Mouse (Mus musculus): ENCODE results near the gene Pde4d. TPM values are rescaled to one million over a fixed set of nuclear protein-coding genes. Genes with fewer than 3 reads are reported as not detected.

Gene Pde4d
- polyA plus RNA-seq, 1 experiment from 2014 or later: 17.7 TPM

DNA sequence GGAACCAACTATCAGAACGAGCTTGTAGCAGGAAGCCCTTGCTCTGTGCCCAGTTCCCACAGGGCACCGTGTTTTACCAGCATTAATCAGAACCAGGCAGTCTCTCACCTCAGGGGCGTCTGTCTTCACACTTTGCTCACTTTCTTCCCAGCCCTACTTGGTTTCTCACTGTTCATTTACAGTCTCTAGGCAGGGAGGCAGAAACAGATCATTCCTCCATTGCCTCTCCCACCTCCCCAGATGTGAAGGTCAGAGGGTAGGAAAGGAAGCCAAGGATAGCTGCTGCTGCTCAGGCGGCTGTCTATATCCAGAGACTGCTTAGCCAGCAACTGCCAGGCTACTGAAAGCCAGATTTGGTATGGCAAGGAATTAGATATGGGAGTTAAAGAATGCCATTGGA is 1508.2 kb downstream of the Pde4d start:
- H3K36me3 ChIP-seq: peaks cover 6% of the 10 kb centered on the region
- no peak overlapping the region for H3K27ac ChIP-seq
- 29% methylated on average over 4 of the region's 4 CpGs for WGBS
- H3K9ac ChIP-seq: no peak overlapping the region
- H3K4me1 ChIP-seq: no peaks in the 10 kb centered on the region
- no peak overlapping the region for H3K4me2 ChIP-seq
- no peaks in the 10 kb centered on the region for H3K9me3 ChIP-seq
- no peak overlapping the region for H3K4me3 ChIP-seq
- ATAC-seq (ENCODE audit: insufficient number of reproducible peaks, low FRiP score, low TSS enrichment, low read depth): no peak
- no peaks in the 10 kb centered on the region for H3K27me3 ChIP-seq

DNA sequence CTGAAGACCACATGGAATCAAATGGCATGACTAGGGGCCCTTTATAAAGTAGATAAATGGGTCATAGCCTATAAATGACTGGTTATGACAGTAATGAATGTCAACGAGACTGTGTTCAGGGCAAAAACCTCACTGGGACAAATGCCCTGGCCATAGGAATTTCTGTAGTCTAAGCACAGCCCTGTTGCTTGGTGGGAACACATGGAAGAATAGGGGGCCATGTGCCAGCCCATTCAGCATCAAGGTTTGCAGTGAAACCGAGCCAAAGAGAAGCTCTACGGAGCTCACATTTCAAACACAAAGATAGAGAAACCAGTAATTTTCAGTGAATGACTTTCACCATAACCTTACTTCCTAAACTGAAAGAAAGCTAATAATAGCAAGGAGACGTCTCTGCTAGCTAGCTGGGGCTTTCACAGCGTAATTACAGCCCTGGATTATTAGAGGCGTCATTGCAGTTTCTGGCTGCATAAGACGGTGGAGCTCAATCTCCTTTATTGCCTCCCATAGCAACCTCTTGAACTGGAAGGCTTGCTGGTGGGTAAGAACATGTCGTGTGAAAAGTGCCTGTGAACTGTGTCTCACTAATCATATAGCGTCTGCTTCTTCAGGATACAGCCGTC is 1533.2 kb downstream of the Pde4d start:
- Histone ChIP-seq H3K36me3 (no peaks in the 10 kb centered on the region), H3K27me3 (no peaks in the 10 kb centered on the region), H3K9ac (no peak overlapping the region), H3K4me3 (no peak overlapping the region), H3K4me2 (no peak overlapping the region), H3K27ac (no peak overlapping the region), H3K9me3 (no peaks in the 10 kb centered on the region), H3K4me1 (peaks cover 8% of the 10 kb centered on the region; the same call in 1 of the 2 replicates)
- ATAC-seq (ENCODE audit: insufficient number of reproducible peaks, low FRiP score, low TSS enrichment, low read depth): no peak
- WGBS: 42% methylated on average over 10 of the region's 10 CpGs

DNA sequence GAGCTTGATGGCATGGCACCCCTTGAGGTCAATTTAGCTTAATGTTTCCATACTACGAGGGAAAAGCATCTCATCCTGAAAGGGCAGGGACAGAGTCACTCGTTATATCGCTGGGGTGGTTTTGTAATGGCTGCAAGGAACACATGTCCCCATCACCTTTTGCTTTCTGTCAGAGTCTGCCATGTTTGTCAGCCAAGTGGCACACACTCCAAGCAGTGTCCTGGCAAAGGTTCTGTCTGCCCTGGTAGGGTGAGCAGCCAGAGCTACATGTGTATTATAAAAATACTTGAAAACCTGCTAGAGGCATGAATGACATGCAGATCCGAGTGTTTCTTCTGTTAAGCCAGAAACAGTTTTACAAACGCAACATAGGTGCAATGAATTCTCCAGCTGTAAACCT is 1535.7 kb downstream of the Pde4d start:
- Histone ChIP-seq H3K9me3 (no peaks in the 10 kb centered on the region), H3K9ac (no peak overlapping the region), H3K36me3 (no peaks in the 10 kb centered on the region), H3K4me2 (no peak overlapping the region), H3K4me3 (no peak overlapping the region), H3K27me3 (no peaks in the 10 kb centered on the region), H3K4me1 (peaks cover 8% of the 10 kb centered on the region; the same call in 1 of the 2 replicates), H3K27ac (0 out of 2 replicates have a peak overlapping the region, but pooled peaks have one; percentile 18)
- WGBS: 57% methylated on average over 5 of the region's 5 CpGs
- no peak for ATAC-seq (ENCODE audit: insufficient number of reproducible peaks, low FRiP score, low TSS enrichment, low read depth)

GRCm38 (mm10) chr13:109985892-109986291 is 1536.1 kb downstream of the Pde4d start:
- H3K9me3 ChIP-seq: no peaks in the 10 kb centered on the region
- H3K9ac ChIP-seq: no peak overlapping the region
- H3K4me3 ChIP-seq: no peak overlapping the region
- H3K27ac ChIP-seq: 0 out of 2 replicates have a peak overlapping the region, but pooled peaks have one; percentile 18
- no peak overlapping the region for H3K4me2 ChIP-seq
- WGBS: 46% methylated on average over 5 of the region's 5 CpGs
- peaks cover 8% of the 10 kb centered on the region; the same call in 1 of the 2 replicates for H3K4me1 ChIP-seq
- no peak for ATAC-seq (ENCODE audit: insufficient number of reproducible peaks, low FRiP score, low TSS enrichment, low read depth)
- H3K27me3 ChIP-seq: no peaks in the 10 kb centered on the region
- no peaks in the 10 kb centered on the region for H3K36me3 ChIP-seq

DNA sequence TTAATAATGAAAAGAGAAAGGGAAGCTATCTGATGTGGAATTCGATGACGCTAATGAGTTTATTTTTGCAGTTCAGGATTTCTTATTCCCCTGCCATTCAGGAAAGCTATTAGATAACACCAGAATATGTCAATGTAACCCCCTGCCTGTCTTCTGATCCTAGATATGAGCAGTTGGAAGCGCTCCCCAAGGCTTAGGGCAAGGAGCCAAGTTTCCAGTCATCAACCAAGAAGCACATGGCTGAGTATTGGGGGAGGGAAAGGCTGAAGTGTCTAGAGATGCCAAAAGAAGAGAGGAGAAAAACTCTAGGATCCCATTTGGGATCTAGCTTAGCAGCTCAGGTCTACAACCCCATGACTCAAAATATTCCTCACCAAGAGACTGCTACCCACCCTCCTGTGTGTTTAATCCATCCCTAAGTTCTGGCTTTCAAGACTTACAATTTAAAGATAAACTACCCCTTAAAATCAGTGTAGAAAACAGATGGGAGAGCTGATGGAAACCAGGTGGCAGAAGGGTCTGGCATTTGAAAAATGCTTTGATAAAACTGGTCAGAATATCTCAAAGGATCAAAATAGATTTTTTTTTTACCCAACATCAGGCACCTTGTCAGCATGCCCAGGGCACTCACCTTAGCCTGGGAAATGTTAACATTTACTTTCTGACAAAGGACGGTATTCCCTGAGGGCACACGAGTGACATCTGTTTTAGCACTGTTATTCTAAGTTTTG is 1543.2 kb downstream of the Pde4d start:
- WGBS: 32% methylated on average over 5 of the region's 5 CpGs
- Histone ChIP-seq H3K36me3 (no peaks in the 10 kb centered on the region), H3K9ac (no peak overlapping the region), H3K27me3 (no peaks in the 10 kb centered on the region), H3K4me3 (no peak overlapping the region), H3K4me1 (peaks cover 15% of the 10 kb centered on the region), H3K4me2 (no peak overlapping the region), H3K9me3 (no peaks in the 10 kb centered on the region), H3K27ac (peak overlapping the region; percentile 57)
- no peak for ATAC-seq (ENCODE audit: insufficient number of reproducible peaks, low FRiP score, low TSS enrichment, low read depth)

DNA sequence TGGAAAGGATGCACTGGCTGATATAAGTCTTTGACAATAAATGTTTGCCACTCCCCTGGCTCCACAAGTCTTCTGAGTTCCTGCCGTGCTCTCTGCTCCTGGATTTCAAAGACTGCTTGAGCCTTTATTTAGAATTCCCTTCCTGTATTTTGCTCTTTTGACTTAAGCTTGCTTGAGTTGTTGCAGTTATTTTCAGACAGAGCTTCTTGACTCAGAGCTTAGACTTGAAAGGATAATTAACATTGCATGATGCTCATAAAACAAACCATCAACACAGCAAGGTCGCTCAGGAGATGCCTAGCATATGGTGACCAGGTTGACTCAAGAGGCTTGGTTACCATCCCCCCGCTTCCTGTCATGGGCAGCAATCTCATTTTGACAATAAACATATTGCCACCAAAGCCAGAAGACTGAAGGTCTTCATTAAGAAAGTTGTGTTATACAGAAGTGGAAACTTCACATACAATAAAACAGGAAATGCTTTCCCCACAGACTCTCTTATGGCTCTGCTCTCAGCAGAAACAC is 1544.6 kb downstream of the Pde4d start:
- 27% methylated on average over 3 of the region's 3 CpGs for WGBS

GRCm38 (mm10) chr13:110002081-110002480 is 1552.3 kb downstream of the Pde4d start:
- Histone ChIP-seq H3K36me3 (no peaks in the 10 kb centered on the region), H3K9me3 (no peaks in the 10 kb centered on the region), H3K9ac (no peak overlapping the region), H3K4me1 (0 out of 2 replicates have a peak, but pooled peaks cover 2% of the 10 kb centered on the region), H3K4me2 (no peak overlapping the region), H3K27ac (no peak overlapping the region), H3K4me3 (no peak overlapping the region), H3K27me3 (no peaks in the 10 kb centered on the region)
- WGBS: 80% methylated on average over 3 of the region's 3 CpGs
- ATAC-seq (ENCODE audit: insufficient number of reproducible peaks, low FRiP score, low TSS enrichment, low read depth): no peak

More for the DNA sequence above, 1544.6 kb downstream of the Pde4d start:
- Histone ChIP-seq H3K9me3 (no peaks in the 10 kb centered on the region), H3K4me2 (no peak overlapping the region), H3K4me1 (peaks cover 15% of the 10 kb centered on the region), H3K27me3 (no peaks in the 10 kb centered on the region), H3K27ac (peak overlapping the region; percentile 68), H3K4me3 (no peak overlapping the region), H3K9ac (no peak overlapping the region), H3K36me3 (no peaks in the 10 kb centered on the region)
- no peak for ATAC-seq (ENCODE audit: insufficient number of reproducible peaks, low FRiP score, low TSS enrichment, low read depth)

MicroRNAs within 50 kb of the gene (microRNA counts, 519-probe panel; counts per million panel counts)
- microRNA mmu-miR-1904 (1,435 counts per million, percentile 14 among the panel's probes with 10 or more counts), microRNA mmu-miR-582-3p (1,608 counts per million, percentile 21 among the panel's probes with 10 or more counts), microRNA mmu-miR-582-5p (2,210 counts per million, percentile 42 among the panel's probes with 10 or more counts)

Small RNAs within 50 kb of the gene (microRNA-seq; reads per million reads assigned to microRNA genes)
- gene Mir1904: not detected
- gene Mir582: 12.7 reads per million, percentile 29 among the genes with 10 or more reads in this experiment

Other genes with a start within 250 kb of the Pde4d start
- 21.4 and 21.7 TPM in 2 replicates for gene Elovl7, start 235.5 kb upstream of the Pde4d start, polyA plus RNA-seq (2015; fragmentation: Nextera tagmentation; extraction: Ambion mirVana)
- gene Depdc1b, start 133.6 kb upstream of the Pde4d start, polyA plus RNA-seq (2015; fragmentation: Nextera tagmentation; extraction: Ambion mirVana): 6.0 and 6.9 TPM in 2 replicates